Mouse (Mus musculus) lung, adult 10 weeks (tissue): Measurements from ENCODE around the gene Grik4. TPM values are rescaled to one million over a fixed set of nuclear protein-coding genes. Genes with fewer than 3 reads are reported as not detected.

Experiments
- polyA plus RNA-seq: library from polyadenylated mRNA; stranded (reverse); fragments of 350-450 nt; fragmentation: Illumina TruSeq; extraction: RNeasy Lipid Tissue Mini Kit (QIAGEN cat#74804); gene quantifications from one replicate; pipeline ENCODE4 v1.2.3, GENCODE M21; 2014; ENCODE audit warnings: low read depth, low replicate concordance; ENCODE audit not compliant: insufficient read depth

The Grik4 gene
- polyA plus RNA-seq: 0.23 TPM

DNA sequence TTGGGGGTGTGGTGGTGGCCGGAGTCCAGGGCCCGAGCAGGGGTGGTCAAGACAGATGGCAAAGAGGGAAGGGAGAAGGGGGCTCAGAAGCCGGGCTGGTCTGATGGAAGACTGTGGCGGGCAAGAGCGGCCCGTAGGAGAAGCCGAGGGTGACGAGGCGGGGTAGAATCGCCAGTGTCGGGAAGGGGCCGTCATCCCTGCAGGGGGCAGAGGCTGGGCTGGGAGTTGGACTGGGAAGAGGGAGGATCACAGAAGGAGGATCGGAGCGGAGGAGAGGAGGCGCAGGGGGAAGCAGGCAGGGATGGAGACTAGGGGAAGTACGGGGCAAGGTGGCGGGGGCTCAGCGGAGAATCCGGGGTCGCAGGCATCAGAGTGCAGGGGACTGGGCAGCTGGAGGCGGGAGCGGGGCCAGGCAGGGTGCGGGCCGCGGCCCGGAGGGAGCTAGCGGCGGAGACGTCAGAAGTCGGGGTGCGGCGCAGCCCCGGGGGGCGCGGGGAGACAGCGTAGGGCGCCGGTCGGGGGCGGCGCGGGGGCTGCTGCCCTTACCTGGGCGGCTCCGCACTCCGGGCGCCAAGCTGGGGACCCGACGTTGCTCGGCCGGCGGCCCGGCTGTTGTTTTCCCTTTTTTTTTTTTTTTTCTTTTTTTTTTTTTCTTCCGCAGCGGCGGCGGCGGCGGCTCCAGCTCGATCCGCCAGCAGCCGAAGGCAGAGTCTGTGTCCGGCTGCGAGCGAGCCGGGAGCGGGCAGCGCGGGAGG is at the start of gene Grik4:
Gene Grik4 (minus strand): TSS at position 713 of the 755 bp plus-strand sequence.

DNA sequence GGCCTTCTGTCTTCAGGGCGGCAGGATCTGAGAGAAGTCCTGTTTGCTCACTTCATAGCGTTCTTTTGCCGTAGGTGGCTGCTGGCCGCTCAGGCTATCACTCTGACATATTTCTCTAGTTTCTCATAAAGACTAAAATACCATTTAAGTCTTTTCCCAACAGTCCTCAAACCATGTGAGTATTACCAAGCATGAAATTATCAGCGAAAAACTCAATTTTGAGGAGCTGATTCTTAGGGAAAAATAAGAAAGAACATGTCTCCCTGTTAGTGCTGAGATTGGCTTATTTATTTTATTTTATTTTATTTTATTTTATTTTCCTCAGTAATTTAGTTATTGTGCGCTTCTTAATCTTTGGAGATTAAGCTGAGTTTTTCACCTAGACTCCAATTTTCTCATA is 436.6 kb downstream of the Grik4 start, which contains the start of gene Tbcel:
Gene Tbcel (minus strand): TSS at position 101 of the 400 bp plus-strand sequence.

Other genes with a start within 250 kb of the Grik4 start
- gene Arhgef12, start 162.7 kb upstream of the Grik4 start, polyA plus RNA-seq: 27.2 TPM
- gene Tmem136, start 172.1 kb upstream of the Grik4 start, polyA plus RNA-seq: 2.1 TPM